Mouse (Mus musculus): ENCODE results near the gene Mcidas.

Gene Mcidas

GRCm38 (mm10) chr13:112993531-112994152 lies at the start of gene Mcidas:
Mcidas (plus strand) TSS chr13:112993845.
- DNase-seq (ENCODE audit: low read depth, low spot score) = no peak

GRCm38 (mm10) chr13:112945312-112945711 lies 48.3 kb upstream of the Mcidas start:
- DNase-seq (ENCODE audit: low read depth, low spot score) = no peak

- DNase-seq (ENCODE audit: low read depth, low spot score) = no peak
Measured at GRCm38 (mm10) chr13:112945900-112946299, 47.7 kb upstream of the Mcidas start.

- no peak for DNase-seq (ENCODE audit: low read depth, low spot score)
Measured at GRCm38 (mm10) chr13:112954067-112954466, 39.6 kb upstream of the Mcidas start.

GRCm38 (mm10) chr13:112963081-112963480 lies 30.6 kb upstream of the Mcidas start:
- no peak for DNase-seq (ENCODE audit: low read depth, low spot score)

GRCm38 (mm10) chr13:112964421-112964820 lies 29.2 kb upstream of the Mcidas start:
- no peak for DNase-seq (ENCODE audit: low read depth, low spot score)

- DNase-seq (ENCODE audit: low read depth, low spot score) = no peak
Measured at GRCm38 (mm10) chr13:112967267-112967666, 26.4 kb upstream of the Mcidas start.

- DNase-seq (ENCODE audit: low read depth, low spot score) = no peak
Measured at GRCm38 (mm10) chr13:112976720-112977119, 16.9 kb upstream of the Mcidas start.

- no peak for DNase-seq (ENCODE audit: low read depth, low spot score)
Measured at GRCm38 (mm10) chr13:112985605-112986450, 7.8 kb upstream of the Mcidas start.

GRCm38 (mm10) chr13:112986451-112986950 lies 7.1 kb upstream of the Mcidas start:
- DNase-seq (ENCODE audit: low read depth, low spot score) = no peak

- DNase-seq (ENCODE audit: low read depth, low spot score) = peak; percentile 85
Measured at GRCm38 (mm10) chr13:112987532-112987943, 6.1 kb upstream of the Mcidas start, which contains the start of gene Ccno. Ccno (plus strand) TSS chr13:112987802.

GRCm38 (mm10) chr13:112987991-112988390 lies 5.7 kb upstream of the Mcidas start:
- no peak for DNase-seq (ENCODE audit: low read depth, low spot score)

GRCm38 (mm10) chr13:112988866-112989265 lies 4.8 kb upstream of the Mcidas start:
- no peak for DNase-seq (ENCODE audit: low read depth, low spot score)

- DNase-seq (ENCODE audit: low read depth, low spot score) = no peak
Measured at GRCm38 (mm10) chr13:112989541-112989940, 4.1 kb upstream of the Mcidas start.

- no peak for DNase-seq (ENCODE audit: low read depth, low spot score)
Measured at GRCm38 (mm10) chr13:112990346-112990745, 3.3 kb upstream of the Mcidas start.

GRCm38 (mm10) chr13:112994191-112994590 lies 546 bp downstream of the Mcidas start:
- DNase-seq (ENCODE audit: low read depth, low spot score) = no peak

GRCm38 (mm10) chr13:112996407-112996806 lies 2.8 kb downstream of the Mcidas start:
- no peak for DNase-seq (ENCODE audit: low read depth, low spot score)

- DNase-seq (ENCODE audit: low read depth, low spot score) = no peak
Measured at GRCm38 (mm10) chr13:112997369-112997768, 3.7 kb downstream of the Mcidas start.

GRCm38 (mm10) chr13:112998427-112999201 lies 5.0 kb downstream of the Mcidas start:
- no peak for DNase-seq (ENCODE audit: low read depth, low spot score)

- no peak for DNase-seq (ENCODE audit: low read depth, low spot score)
Measured at GRCm38 (mm10) chr13:113000090-113000489, 6.4 kb downstream of the Mcidas start.

- no peak for DNase-seq (ENCODE audit: low read depth, low spot score)
Measured at GRCm38 (mm10) chr13:113000576-113001318, 7.1 kb downstream of the Mcidas start.

All from brain, embryonic 18.5 days (tissue).